Mouse (Mus musculus) C2C12 (cell line): ENCODE measurements at regions not wholly inside any gene's neighbourhood (a gene's known extent, or its start where the extent isn't known, plus 50 kb on each side); places are given as distances from the start of the nearest gene placed in this dataset.

Source experiments
- CEBPB ChIP-seq: IDR thresholded peaks from one replicate; pipeline ENCODE4 v1.6.1; 2011; ENCODE audit warnings: low read depth, mild to moderate bottlenecking, control low read depth, moderate library complexity
- CTCF ChIP-seq: IDR thresholded peaks from one replicate; pipeline ENCODE4 v1.5.1; 2011; ENCODE audit not compliant: control insufficient read depth, insufficient read depth, insufficient read length
- FOSL1 ChIP-seq: IDR thresholded peaks from one replicate; pipeline ENCODE4 v1.8.0; 2011; ENCODE audit warnings: mild to moderate bottlenecking, low read length; ENCODE audit not compliant: poor library complexity, insufficient read depth, severe bottlenecking
- MAX ChIP-seq: IDR thresholded peaks from one replicate; pipeline ENCODE4 v1.6.1; 2011; ENCODE audit warnings: mild to moderate bottlenecking, control low read depth
- MYOD1 ChIP-seq: IDR thresholded peaks from one replicate; pipeline ENCODE4 v1.6.1; 2011; ENCODE audit warnings: low read depth; ENCODE audit not compliant: control insufficient read depth, insufficient read length
- MYOG ChIP-seq: IDR thresholded peaks from one replicate; pipeline ENCODE4 v1.6.1; 2011; ENCODE audit not compliant: control insufficient read depth, insufficient read length; ENCODE audit errors: extremely low read depth
- USF1 ChIP-seq: IDR thresholded peaks from one replicate; pipeline ENCODE4 v1.6.1; 2011; ENCODE audit warnings: low read depth, mild to moderate bottlenecking, control low read depth, moderate library complexity

- TF ChIP-seq CTCF (no peak), USF1 (no peak), MAX (no peak), MYOD1 (no peak), CEBPB (no peak), MYOG (no peak), FOSL1 (no peak)
Measured at GRCm38 (mm10) chr10:37613936-37614335, 475.2 kb upstream of the Marcks start.
